Mouse (Mus musculus) MEL (cell line): ENCODE data around the gene Pla2g2e. TPM values are rescaled to one million over a fixed set of nuclear protein-coding genes. Genes with fewer than 3 reads are reported as not detected.
A peak's percentile ranks its signal among the peaks of the same experiment; 100 is the strongest.

Experiments
- DNase-seq: peaks from one replicate; pipeline ENCODE4 v3.0.0; 2011; ENCODE audit warnings: low read depth, low spot score
- H3K27ac ChIP-seq: 2 replicates; pipeline ENCODE4 v1.5.1; 2012; ENCODE audit warnings: low read depth, mild to moderate bottlenecking, control low read depth, low read length, moderate library complexity; ENCODE audit not compliant: control insufficient read depth
- H3K27me3 ChIP-seq, 2 experiments: fragments of 150-350 bp in 1 of 2; sonication (generic) in 1 of 2; 2 replicates each; pipeline ENCODE4 v1.6.1; 2012; ENCODE audit warnings: low read length in 2 of 2, mild to moderate bottlenecking in 2 of 2, improper control_type of control experiment in 1 of 2, moderate library complexity in 1 of 2; ENCODE audit not compliant: insufficient read depth in 2 of 2, control insufficient read depth in 1 of 2
- H3K36me3 ChIP-seq, 2 experiments: 2 replicates each; pipeline ENCODE4 v1.6.1; 2012 to 2014; ENCODE audit warnings: low read length in 2 of 2, improper control_type of control experiment in 1 of 2, inconsistent platforms in 1 of 2, mild to moderate bottlenecking in 1 of 2; ENCODE audit not compliant: insufficient read depth in 2 of 2, control insufficient read depth in 1 of 2
- H3K4me1 ChIP-seq, 2 experiments: fragments of 150-350 bp in 1 of 2; sonication (generic) in 1 of 2; 2 replicates each; pipeline ENCODE4 v1.6.1; 2012; ENCODE audit warnings: low read length in 2 of 2, improper control_type of control experiment in 1 of 2, mild to moderate bottlenecking in 1 of 2; ENCODE audit not compliant: insufficient read depth in 2 of 2, control insufficient read depth in 1 of 2
- H3K4me3 ChIP-seq, 2 experiments: fragments of 150-350 bp in 1 of 2; sonication (generic) in 1 of 2; 2 replicates each; pipeline ENCODE4 v1.5.1; 2012; ENCODE audit warnings: low read depth in 2 of 2, low read length in 2 of 2, mild to moderate bottlenecking in 2 of 2, moderate library complexity in 2 of 2, control low read depth in 1 of 2, improper control_type of control experiment in 1 of 2; ENCODE audit not compliant: control insufficient read depth in 1 of 2, insufficient read depth in 1 of 2
- H3K79me2 ChIP-seq: 2 replicates; pipeline ENCODE4 v1.6.1; 2012; ENCODE audit warnings: mild to moderate bottlenecking, low read length, moderate library complexity; ENCODE audit not compliant: control insufficient read depth, poor library complexity, insufficient read depth
- H3K9ac ChIP-seq: 2 replicates; pipeline ENCODE4 v1.6.1; 2012; ENCODE audit warnings: low read depth, mild to moderate bottlenecking, control low read depth, low read length, moderate library complexity; ENCODE audit not compliant: control insufficient read depth, poor library complexity, severe bottlenecking
- H3K9me3 ChIP-seq: fragments of 150-350 bp; sonication (generic); replicated peaks from 2 replicates; pipeline ENCODE4 v1.6.1; 2012; ENCODE audit warnings: mild to moderate bottlenecking, low read length, improper control_type of control experiment, moderate library complexity; ENCODE audit not compliant: insufficient read depth
- BHLHE40 ChIP-seq: IDR thresholded peaks from 2 replicates; pipeline ENCODE4 v1.6.1; 2012; ENCODE audit warnings: low read depth, mild to moderate bottlenecking, inconsistent platforms, low read length, improper control_type of control experiment, borderline replicate concordance
- CHD2 ChIP-seq: IDR thresholded peaks from 2 replicates; pipeline ENCODE4 v1.6.1; 2011; ENCODE audit warnings: low read length, improper control_type of control experiment
- CTCF ChIP-seq, 3 experiments: IDR thresholded peaks in 2 of 3; conservative IDR thresholded peaks in 1 of 3; 2 replicates each; pipeline ENCODE4 v1.5.1; 2011 to 2012; ENCODE audit warnings: low read length in 3 of 3, low read depth in 2 of 3, mild to moderate bottlenecking in 2 of 3, improper control_type of control experiment in 1 of 3, inconsistent platforms in 1 of 3, mixed read lengths in 1 of 3, moderate library complexity in 1 of 3; ENCODE audit not compliant: control insufficient read depth in 1 of 3, insufficient read depth in 1 of 3, poor library complexity in 1 of 3, severe bottlenecking in 1 of 3
- E2F4 ChIP-seq: IDR thresholded peaks from 2 replicates; pipeline ENCODE4 v1.6.1; 2011; ENCODE audit warnings: low read depth, low read length, improper control_type of control experiment, borderline replicate concordance
- ELF1 ChIP-seq: IDR thresholded peaks from 2 replicates; pipeline ENCODE4 v1.6.1; 2014; ENCODE audit warnings: low read depth, mild to moderate bottlenecking, inconsistent platforms, low read length, improper control_type of control experiment, moderate library complexity
- EP300 ChIP-seq, 2 experiments: IDR thresholded peaks; 2 replicates each; pipeline ENCODE4 v1.6.1; 2011; ENCODE audit warnings: improper control_type of control experiment in 2 of 2, low read length in 2 of 2, low read depth in 1 of 2, mild to moderate bottlenecking in 1 of 2
- MAX ChIP-seq: IDR thresholded peaks from 2 replicates; pipeline ENCODE4 v1.6.1; 2011; ENCODE audit warnings: low read length, improper control_type of control experiment
- MXI1 ChIP-seq: IDR thresholded peaks from 2 replicates; pipeline ENCODE4 v1.6.1; 2011; ENCODE audit warnings: mild to moderate bottlenecking, low read depth, low read length, improper control_type of control experiment
- NRF1 ChIP-seq: IDR thresholded peaks from 2 replicates; pipeline ENCODE4 v1.6.1; 2014; ENCODE audit warnings: low read depth, mild to moderate bottlenecking, inconsistent platforms, low read length, improper control_type of control experiment, moderate library complexity; ENCODE audit not compliant: poor library complexity, insufficient read depth, severe bottlenecking
- POLR2AphosphoS2 ChIP-seq: IDR thresholded peaks from 2 replicates; pipeline ENCODE4 v1.6.1; 2011; ENCODE audit warnings: low read length, improper control_type of control experiment
- POLR2AphosphoS5 ChIP-seq: IDR thresholded peaks from 2 replicates; pipeline ENCODE4 v1.6.1; 2012; ENCODE audit warnings: low read depth, borderline replicate concordance, mild to moderate bottlenecking, inconsistent platforms, low read length, moderate library complexity, mixed read lengths
- RAD21 ChIP-seq: IDR thresholded peaks from 2 replicates; pipeline ENCODE4 v1.6.1; 2011; ENCODE audit warnings: mild to moderate bottlenecking, low read depth, low read length, improper control_type of control experiment
- RCOR1 ChIP-seq: IDR thresholded peaks from 2 replicates; pipeline ENCODE4 v1.6.1; 2012; ENCODE audit warnings: low read depth, mild to moderate bottlenecking, inconsistent platforms, low read length, improper control_type of control experiment
- SIN3A ChIP-seq: IDR thresholded peaks from 2 replicates; pipeline ENCODE4 v1.6.1; 2012; ENCODE audit warnings: low read length, improper control_type of control experiment, inconsistent platforms
- SMC3 ChIP-seq: IDR thresholded peaks from 2 replicates; pipeline ENCODE4 v1.6.1; 2011; ENCODE audit warnings: low read depth, low read length, improper control_type of control experiment
- TCF12 ChIP-seq: IDR thresholded peaks from 2 replicates; pipeline ENCODE4 v1.6.1; 2014; ENCODE audit warnings: low read depth, mild to moderate bottlenecking, inconsistent platforms, low read length, improper control_type of control experiment, moderate library complexity
- UBTF ChIP-seq: IDR thresholded peaks from 2 replicates; pipeline ENCODE4 v1.6.1; 2012; ENCODE audit warnings: low read depth, mild to moderate bottlenecking, inconsistent platforms, low read length, improper control_type of control experiment, moderate library complexity, borderline replicate concordance; ENCODE audit not compliant: insufficient read depth
- USF1 ChIP-seq: IDR thresholded peaks from 2 replicates; pipeline ENCODE4 v1.6.1; 2014; ENCODE audit warnings: low read depth, mild to moderate bottlenecking, inconsistent platforms, low read length, improper control_type of control experiment, moderate library complexity
- ZC3H11A ChIP-seq: IDR thresholded peaks from 2 replicates; pipeline ENCODE4 v1.6.1; 2012; ENCODE audit warnings: low read depth, mild to moderate bottlenecking, inconsistent platforms, low read length, improper control_type of control experiment
- polyA plus RNA-seq, 2 experiments: library from polyadenylated mRNA; stranded (reverse) in 1 of 2; unstranded in 1 of 2; fragments of >175 nt in 1 of 2; fragments of >200 nt in 1 of 2; gene quantifications; 2 replicates each; pipeline versions ENCODE4 v1.2.1 to v1.2.4; 2012; ENCODE audit warnings: low replicate concordance in 2 of 2, low read depth in 1 of 2; ENCODE audit not compliant: insufficient read length in 2 of 2, insufficient read depth in 1 of 2, missing spikeins in 1 of 2
- total RNA-seq: library from RNA; depleted of rRNA; stranded (reverse); fragments of 300-350 nt; gene quantifications from 2 replicates; pipeline ENCODE4 v1.2.3, GENCODE M21; 2012; rRNA removed

Pla2g2e gene
- total and polyA plus RNA-seq, 3 experiments = not detected

- Histone ChIP-seq H3K27ac (no peak overlapping the region), H3K9me3 (no peaks in the 10 kb centered on the region), H3K36me3 (no peaks in the 10 kb centered on the region), H3K79me2 (no peaks in the 10 kb centered on the region)
- DNase-seq = peak; percentile 89
- TF ChIP-seq MAX = 0 out of 2 replicates have a peak, but pooled peaks have one; percentile 18
- TF ChIP-seq ELF1 = no peak
- TF ChIP-seq POLR2AphosphoS5 = no peak
- peak; percentile 59; the same call in 1 of the 2 replicates for TF ChIP-seq MXI1
- TF ChIP-seq E2F4 = no peak
- TF ChIP-seq NRF1 = peak; percentile 13; the same call in 1 of the 2 replicates
- TF ChIP-seq CHD2 = no peak
- 0 out of 4 replicates have a peak, but pooled peaks of 1 of the 2 experiments have one; percentile 9 for TF ChIP-seq EP300 (IDR thresholded peaks at IDR 0.05; ENCODE audit: low read depth in 1 of 2, low read length in 2 of 2)
- TF ChIP-seq ZC3H11A = peak; percentile 82
- peak; percentile 42 for TF ChIP-seq RCOR1
- TF ChIP-seq POLR2AphosphoS2 = no peak
- TF ChIP-seq CTCF (IDR thresholded peaks at IDR 0.05 in 2 of 3, conservative IDR thresholded peaks at IDR 0.05 in 1 of 3; ENCODE audit: control insufficient read depth in 1 of 3, insufficient read depth in 1 of 3, low read depth in 2 of 3, low read length in 3 of 3, poor library complexity in 1 of 3, severe bottlenecking in 1 of 3) = peak; percentile 84 to 93 (median 89)
- peak; percentile 90 for TF ChIP-seq SMC3
- TF ChIP-seq RAD21 = peak; percentile 84
- peak; percentile 51; the same call in 1 of the 2 replicates for TF ChIP-seq SIN3A
- peak; percentile 85 for TF ChIP-seq BHLHE40
- peak; percentile 10; the same call in 1 of the 2 replicates for TF ChIP-seq TCF12
- TF ChIP-seq, all 39 proteins: peak for 12
- H3K4me1 ChIP-seq = peaks cover 0 to 2% of the 10 kb centered on the region in 2 experiments; a peak in 1 of 4 replicates
- H3K27me3 ChIP-seq = no peaks in the 10 kb centered on the region
- H3K4me3 ChIP-seq = no peak overlapping the region
- H3K9ac ChIP-seq = no peak overlapping the region
These were observed 44.4 kb downstream of the Pla2g2e start for GRCm38 (mm10) chr4:138922131-138922459.

GRCm38 (mm10) chr4:138925561-138925960 is 47.8 kb downstream of the Pla2g2e start:
- no peaks in the 10 kb centered on the region; a peak in 1 of 4 replicates for H3K27me3 ChIP-seq

More at GRCm38 (mm10) chr4:138925561-138925960, 47.8 kb downstream of the Pla2g2e start:
- H3K36me3 ChIP-seq = no peaks in the 10 kb centered on the region
- no peak overlapping the region for H3K9ac ChIP-seq
- no peak for DNase-seq
- H3K4me3 ChIP-seq = no peak overlapping the region
- H3K79me2 ChIP-seq = no peaks in the 10 kb centered on the region
- H3K9me3 ChIP-seq = no peaks in the 10 kb centered on the region
- peaks cover 0 to 2% of the 10 kb centered on the region in 2 experiments; a peak in 1 of 4 replicates for H3K4me1 ChIP-seq
- no peak overlapping the region for H3K27ac ChIP-seq
- no peak for TF ChIP-seq UBTF
- TF ChIP-seq USF1 = peak; percentile 7; the same call in 1 of the 2 replicates

Other genes with a start within 250 kb of the Pla2g2e start
- gene Vwa5b1, start 242.1 kb upstream of the Pla2g2e start, total RNA-seq = not detected in 2 replicates
- gene Vwa5b1, start 242.1 kb upstream of the Pla2g2e start, polyA plus RNA-seq = not detected
- not detected in 2 replicates for gene Pla2g2c, start 153.2 kb upstream of the Pla2g2e start, total RNA-seq
- gene Pla2g2c, start 153.2 kb upstream of the Pla2g2e start, polyA plus RNA-seq = not detected
- not detected in 2 replicates for gene Ubxn10, start 140.8 kb upstream of the Pla2g2e start, total RNA-seq
- gene Ubxn10, start 140.8 kb upstream of the Pla2g2e start, polyA plus RNA-seq = not detected
- gene Pla2g2f, start 120.3 kb upstream of the Pla2g2e start, total RNA-seq = not detected in 2 replicates
- not detected for gene Pla2g2f, start 120.3 kb upstream of the Pla2g2e start, polyA plus RNA-seq
- not detected in 2 replicates for gene Pla2g2d, start 102.2 kb upstream of the Pla2g2e start, total RNA-seq
- not detected for gene Pla2g2d, start 102.2 kb upstream of the Pla2g2e start, polyA plus RNA-seq
- gene Pla2g5, start 14.5 kb upstream of the Pla2g2e start, total RNA-seq = not detected in 2 replicates
- not detected for gene Pla2g5, start 14.5 kb upstream of the Pla2g2e start, polyA plus RNA-seq
- not detected in 2 replicates for gene Gm13030, start 4.0 kb upstream of the Pla2g2e start, total RNA-seq
- gene Gm13030, start 4.0 kb upstream of the Pla2g2e start, polyA plus RNA-seq = not detected
- gene Otud3, start 36.0 kb downstream of the Pla2g2e start, total RNA-seq = 11.3 and 11.7 TPM in 2 replicates
- 10 to 100 TPM in 1 of 2 experiments, not detected in 1; 15.0 TPM for gene Otud3, start 36.0 kb downstream of the Pla2g2e start, polyA plus RNA-seq
- gene Rnf186, start 89.2 kb downstream of the Pla2g2e start, total RNA-seq = 0.19 TPM in 1 of 2 replicates, not detected in the other
- gene Rnf186, start 89.2 kb downstream of the Pla2g2e start, polyA plus RNA-seq = under 1 TPM in 1 of 2 experiments, not detected in 1; 0.61 TPM
- 22.0 and 24.7 TPM in 2 replicates for gene Tmco4, start 94.9 kb downstream of the Pla2g2e start, total RNA-seq
- 10 to 100 TPM in 1 of 2 experiments, not detected in 1; 16.5 TPM for gene Tmco4, start 94.9 kb downstream of the Pla2g2e start, polyA plus RNA-seq
- gene Htr6, start 197.6 kb downstream of the Pla2g2e start, total RNA-seq = 0.08 TPM in 1 of 2 replicates, not detected in the other
- gene Htr6, start 197.6 kb downstream of the Pla2g2e start, polyA plus RNA-seq = not detected
- not detected in 2 replicates for gene Nbl1, start 215.1 kb downstream of the Pla2g2e start, total RNA-seq
- gene Nbl1, start 215.1 kb downstream of the Pla2g2e start, polyA plus RNA-seq = under 1 TPM in 1 of 2 experiments, not detected in 1; 0.14 TPM